Mouse (Mus musculus) midbrain, embryonic 16.5 days (tissue): Measurements from ENCODE around the gene Sirt5. TPM values are rescaled to one million over a fixed set of nuclear protein-coding genes. Genes with fewer than 3 reads are reported as not detected.

ENCODE experiments used
- ATAC-seq: fragments of 200-750 bp; cut with Nextera tagmentation; 2 replicates; pipeline ENCODE4 v1.8.0; 2017; ENCODE audit warnings: moderate TSS enrichment
- H3K27ac ChIP-seq: fragments of 300-500 bp; sonication (generic); 2 replicates; pipeline ENCODE4 v1.5.1; 2014; ENCODE audit warnings: mild to moderate bottlenecking, low read length, mixed read lengths
- H3K27me3 ChIP-seq: fragments of 300-500 bp; sonication (generic); 2 replicates; pipeline ENCODE4 v1.6.1; 2014; ENCODE audit warnings: low read depth, low read length, mixed read lengths; ENCODE audit not compliant: control insufficient read depth, insufficient read depth
- H3K36me3 ChIP-seq: fragments of 300-500 bp; sonication (generic); 2 replicates; pipeline ENCODE4 v1.6.1; 2014; ENCODE audit warnings: mild to moderate bottlenecking, low read length, moderate library complexity, mixed read lengths; ENCODE audit not compliant: control insufficient read depth, insufficient read depth
- H3K4me1 ChIP-seq: fragments of 300-500 bp; sonication (generic); 2 replicates; pipeline ENCODE4 v1.6.1; 2014; ENCODE audit warnings: mild to moderate bottlenecking, low read length, mixed read lengths; ENCODE audit not compliant: control insufficient read depth, insufficient read depth
- H3K4me2 ChIP-seq: fragments of 300-500 bp; sonication (generic); 2 replicates; pipeline ENCODE4 v1.6.1; 2014; ENCODE audit warnings: mild to moderate bottlenecking, low read length, mixed read lengths
- H3K4me3 ChIP-seq: fragments of 300-500 bp; sonication (generic); 2 replicates; pipeline ENCODE4 v1.5.1; 2014; ENCODE audit warnings: low read depth, mild to moderate bottlenecking, low read length, moderate library complexity, mixed read lengths
- H3K9ac ChIP-seq: fragments of 300-500 bp; sonication (generic); 2 replicates; pipeline ENCODE4 v1.6.1; 2014; ENCODE audit warnings: low read depth, low read length, mixed read lengths
- H3K9me3 ChIP-seq: fragments of 300-500 bp; sonication (generic); replicated peaks from 2 replicates; pipeline ENCODE4 v1.6.1; 2014; ENCODE audit warnings: mild to moderate bottlenecking, low read length, mixed read lengths; ENCODE audit not compliant: control insufficient read depth, poor library complexity, severe bottlenecking
- WGBS: fragments of 180-500 bp; shearing (Covaris S2); extraction: QIAGEN DNeasy Blood & Tissue Kit; methylation state at CpG from one replicate; pipeline ENCODE4 v1.1.7; 2014; 5-methylcytosine and 5-hydroxymethylcytosine counted together
- polyA plus RNA-seq: library from polyadenylated mRNA; unstranded; fragments of >200 nt; fragmentation: Nextera tagmentation; extraction: Ambion mirVana; gene quantifications from 2 replicates; pipeline ENCODE4 v1.2.1, GENCODE M21; 2015

Gene Sirt5
- polyA plus RNA-seq, 1 experiment from 2014 or later = 39.3 TPM

GRCm38 (mm10) chr13:43398297-43399080, 33.2 kb downstream of the Sirt5 start, which contains the start of gene Nol7:
Nol7 (plus strand) TSS chr13:43398390.
- Histone ChIP-seq H3K4me2 (peak within 1 kb of the TSS; percentile 63), H3K36me3 (peaks cover 9% of the 10 kb centered on the region), H3K4me3 (peak within 1 kb of the TSS; percentile 86), H3K27me3 (no peaks in the 10 kb centered on the region), H3K9ac (peak within 1 kb of the TSS; percentile 92), H3K9me3 (no peaks in the 10 kb centered on the region), H3K4me1 (peaks cover 10% of the 10 kb centered on the region), H3K27ac (peak within 1 kb of the TSS; percentile 97)
- 1% methylated on average over 71 of the region's 72 CpGs for WGBS
- ATAC-seq = peak; percentile 93

GRCm38 (mm10) chr13:43399576-43399975, 34.3 kb downstream of the Sirt5 start:
- Histone ChIP-seq H3K9ac (no peak overlapping the region), H3K4me1 (peaks cover 10% of the 10 kb centered on the region), H3K27ac (no peak overlapping the region), H3K36me3 (peaks cover 9% of the 10 kb centered on the region), H3K4me3 (no peak overlapping the region), H3K27me3 (no peaks in the 10 kb centered on the region), H3K4me2 (peak overlapping the region; percentile 63), H3K9me3 (no peaks in the 10 kb centered on the region)
- WGBS = 94% methylated on average over 5 of the region's 5 CpGs
- no peak for ATAC-seq

- no peak for ATAC-seq
- no peak overlapping the region for H3K9ac ChIP-seq
- no peaks in the 10 kb centered on the region for H3K9me3 ChIP-seq
- whole genome bisulfite sequencing = 86% methylated on average over 7 of the region's 7 CpGs
- H3K4me1 ChIP-seq = no peaks in the 10 kb centered on the region
- H3K36me3 ChIP-seq = peaks cover 24% of the 10 kb centered on the region
- H3K27me3 ChIP-seq = no peaks in the 10 kb centered on the region
- H3K4me3 ChIP-seq = no peak overlapping the region
- H3K27ac ChIP-seq = no peak overlapping the region
- no peak overlapping the region for H3K4me2 ChIP-seq
These were observed 47.0 kb downstream of the Sirt5 start for GRCm38 (mm10) chr13:43412311-43412710.

GRCm38 (mm10) chr13:43413611-43414010, 48.3 kb downstream of the Sirt5 start:
- Histone ChIP-seq H3K9ac (no peak overlapping the region), H3K27me3 (no peaks in the 10 kb centered on the region), H3K4me2 (no peak overlapping the region), H3K4me1 (no peaks in the 10 kb centered on the region), H3K9me3 (no peaks in the 10 kb centered on the region), H3K4me3 (no peak overlapping the region), H3K36me3 (peaks cover 30% of the 10 kb centered on the region), H3K27ac (no peak overlapping the region)
- no peak for ATAC-seq
- WGBS = 87% methylated on average over 2 of the region's 2 CpGs

- peaks cover 32% of the 10 kb centered on the region for H3K36me3 ChIP-seq
- no peak for ATAC-seq
- H3K4me3 ChIP-seq = no peak overlapping the region
- no peak overlapping the region for H3K27ac ChIP-seq
- no peak overlapping the region for H3K9ac ChIP-seq
- H3K27me3 ChIP-seq = no peaks in the 10 kb centered on the region
- H3K4me2 ChIP-seq = no peak overlapping the region
- 83% methylated on average over 1 of the region's 1 CpGs for WGBS
- no peaks in the 10 kb centered on the region for H3K9me3 ChIP-seq
- no peaks in the 10 kb centered on the region for H3K4me1 ChIP-seq
These were observed 50.0 kb downstream of the Sirt5 start for GRCm38 (mm10) chr13:43415249-43415648.

GRCm38 (mm10) chr13:43428436-43428835, 63.1 kb downstream of the Sirt5 start:
- Histone ChIP-seq H3K9ac (no peak overlapping the region), H3K27ac (no peak overlapping the region), H3K4me3 (no peak overlapping the region), H3K4me2 (no peak overlapping the region), H3K27me3 (no peaks in the 10 kb centered on the region), H3K4me1 (0 out of 2 replicates have a peak, but pooled peaks cover 3% of the 10 kb centered on the region), H3K36me3 (no peaks in the 10 kb centered on the region), H3K9me3 (no peaks in the 10 kb centered on the region)
- no peak for ATAC-seq
- 100% methylated on average over 4 of the region's 4 CpGs for WGBS

GRCm38 (mm10) chr13:43433395-43433794, 68.1 kb downstream of the Sirt5 start:
- H3K4me2 ChIP-seq = no peak overlapping the region
- H3K9me3 ChIP-seq = no peaks in the 10 kb centered on the region
- 0 out of 2 replicates have a peak, but pooled peaks cover 3% of the 10 kb centered on the region for H3K4me1 ChIP-seq
- H3K27me3 ChIP-seq = no peaks in the 10 kb centered on the region
- H3K9ac ChIP-seq = no peak overlapping the region
- no peaks in the 10 kb centered on the region for H3K36me3 ChIP-seq
- H3K4me3 ChIP-seq = no peak overlapping the region
- no peak overlapping the region for H3K27ac ChIP-seq
- no peak for ATAC-seq
- WGBS = 80% methylated on average over 2 of the region's 2 CpGs

- no peak overlapping the region for H3K4me2 ChIP-seq
- H3K9ac ChIP-seq = no peak overlapping the region
- no peaks in the 10 kb centered on the region for H3K27me3 ChIP-seq
- no peak overlapping the region for H3K4me3 ChIP-seq
- no peaks in the 10 kb centered on the region for H3K36me3 ChIP-seq
- H3K4me1 ChIP-seq = peaks cover 3% of the 10 kb centered on the region; the same call in 1 of the 2 replicates
- H3K27ac ChIP-seq = no peak overlapping the region
- no peak for ATAC-seq
- WGBS = 85% methylated on average over 1 of the region's 1 CpGs
- H3K9me3 ChIP-seq = no peaks in the 10 kb centered on the region
These were observed 75.1 kb downstream of the Sirt5 start for GRCm38 (mm10) chr13:43440376-43440775.

GRCm38 (mm10) chr13:43442551-43442950, 77.3 kb downstream of the Sirt5 start:
- Histone ChIP-seq H3K27ac (no peak overlapping the region; the same call in 1 of the 2 replicates), H3K4me3 (no peak overlapping the region), H3K9ac (no peak overlapping the region), H3K36me3 (no peaks in the 10 kb centered on the region), H3K9me3 (no peaks in the 10 kb centered on the region), H3K27me3 (no peaks in the 10 kb centered on the region), H3K4me1 (peaks cover 3% of the 10 kb centered on the region; the same call in 1 of the 2 replicates), H3K4me2 (no peak overlapping the region)
- ATAC-seq = no peak
- WGBS = 85% methylated on average over 1 of the region's 1 CpGs
